Mouse (Mus musculus) kidney, adult 9 months (tissue): ENCODE data around the gene Slit3.

Experiments used
- DNase-seq: peaks from one replicate; pipeline ENCODE4 v3.0.0; 2022

The Slit3 gene

GRCm38 (mm10) chr11:35315449-35316028 is 194.5 kb downstream of the Slit3 start:
- DNase-seq = no peak

- no peak for DNase-seq
Measured at GRCm38 (mm10) chr11:35317221-35317620, 196.2 kb downstream of the Slit3 start.

- no peak for DNase-seq
Measured at GRCm38 (mm10) chr11:35317775-35318432, 196.9 kb downstream of the Slit3 start.

GRCm38 (mm10) chr11:35318433-35319020 is 197.5 kb downstream of the Slit3 start:
- no peak for DNase-seq

GRCm38 (mm10) chr11:35320518-35320917 is 199.5 kb downstream of the Slit3 start:
- DNase-seq = no peak

GRCm38 (mm10) chr11:35324397-35324796 is 203.4 kb downstream of the Slit3 start:
- DNase-seq = no peak

- no peak for DNase-seq
Measured at GRCm38 (mm10) chr11:35325131-35325995, 204.3 kb downstream of the Slit3 start.

- no peak for DNase-seq
Measured at GRCm38 (mm10) chr11:35326346-35326745, 205.3 kb downstream of the Slit3 start.

- no peak for DNase-seq
Measured at GRCm38 (mm10) chr11:35327899-35328298, 206.9 kb downstream of the Slit3 start.

GRCm38 (mm10) chr11:35331476-35331875 is 210.5 kb downstream of the Slit3 start:
- DNase-seq = no peak

GRCm38 (mm10) chr11:35336558-35336957 is 215.5 kb downstream of the Slit3 start:
- no peak for DNase-seq

GRCm38 (mm10) chr11:35337493-35337892 is 216.5 kb downstream of the Slit3 start:
- no peak for DNase-seq

GRCm38 (mm10) chr11:35337927-35338819 is 217.1 kb downstream of the Slit3 start:
- peak; percentile 50 for DNase-seq

GRCm38 (mm10) chr11:35340752-35341151 is 219.7 kb downstream of the Slit3 start:
- no peak for DNase-seq

- no peak for DNase-seq
Measured at GRCm38 (mm10) chr11:35342486-35342885, 221.5 kb downstream of the Slit3 start.

- DNase-seq = no peak
Measured at GRCm38 (mm10) chr11:35345696-35346480, 224.9 kb downstream of the Slit3 start.

- no peak for DNase-seq
Measured at GRCm38 (mm10) chr11:35348099-35348498, 227.1 kb downstream of the Slit3 start.

- no peak for DNase-seq
Measured at GRCm38 (mm10) chr11:35350968-35351367, 229.9 kb downstream of the Slit3 start.

GRCm38 (mm10) chr11:35351376-35351775 is 230.4 kb downstream of the Slit3 start:
- DNase-seq = no peak

- no peak for DNase-seq
Measured at GRCm38 (mm10) chr11:35355811-35356210, 234.8 kb downstream of the Slit3 start.

- DNase-seq = no peak
Measured at GRCm38 (mm10) chr11:35361071-35361470, 240.0 kb downstream of the Slit3 start.

- no peak for DNase-seq
Measured at GRCm38 (mm10) chr11:35362975-35363374, 242.0 kb downstream of the Slit3 start.
